28 mouse cellular contexts compared by ENCODE assay signal in genomic region chr19:11950747-11951146, GRCm38 (mm10).
"Had no signal": no experiment of that assay in that cellular context is flagged by ENCODE, and none has a peak within 500 bp of the region (broad histone marks: within the 10 kb centered on the region; RNA-seq: fewer than 3 reads in every experiment).

No protein-coding gene starts in this region.

- H3K4me3 ChIP-seq: embryonic facial prominence, embryonic 10.5 days; embryonic facial prominence, embryonic 12.5 days; embryonic facial prominence, embryonic 13.5 days; embryonic facial prominence, embryonic 15.5 days; erythroblast, embryonic 14.5 days; forebrain, embryonic 10.5 days; forebrain, embryonic 12.5 days; forebrain, embryonic 13.5 days; gastrocnemius, adult 2 months; heart, adult 2 months had no signal

- H3K27ac ChIP-seq: embryonic facial prominence, embryonic 10.5 days; embryonic facial prominence, embryonic 12.5 days; embryonic facial prominence, embryonic 13.5 days; embryonic facial prominence, embryonic 15.5 days; forebrain, embryonic 10.5 days; forebrain, embryonic 12.5 days; forebrain, embryonic 13.5 days; gastrocnemius, adult 2 months; heart, adult 2 months had no signal

- DNase-seq: cerebellum, adult 18-20 months; cerebellum, adult 2 months; cerebellum, adult 8-10 months; cerebellum, adult 9-10 months; cerebellum, adult 9-11 months; cerebellum, postnatal 10 days; cerebellum, postnatal 14 days; cerebellum, postnatal 25 days; cerebellum, postnatal 36 days; embryo, embryonic 11 days; forebrain, postnatal 0 days; gastrocnemius, adult 2 months; gastrocnemius, postnatal 10 days; gastrocnemius, postnatal 14 days; gastrocnemius, postnatal 25 days; gastrocnemius, postnatal 36 days; heart, adult 18-20 months; heart, adult 2 months had no signal

- H3K4me1 ChIP-seq: embryonic facial prominence, embryonic 10.5 days; embryonic facial prominence, embryonic 12.5 days; embryonic facial prominence, embryonic 13.5 days; embryonic facial prominence, embryonic 15.5 days; forebrain, embryonic 10.5 days; forebrain, embryonic 12.5 days; forebrain, embryonic 13.5 days had no signal

- H3K27me3 ChIP-seq: embryonic facial prominence, embryonic 12.5 days; embryonic facial prominence, embryonic 13.5 days; embryonic facial prominence, embryonic 15.5 days; forebrain, embryonic 12.5 days; forebrain, embryonic 13.5 days had no signal

- H3K4me2 ChIP-seq: embryonic facial prominence, embryonic 12.5 days; embryonic facial prominence, embryonic 13.5 days; embryonic facial prominence, embryonic 15.5 days; forebrain, embryonic 12.5 days; forebrain, embryonic 13.5 days had no signal

- H3K9me3 ChIP-seq: embryonic facial prominence, embryonic 10.5 days; embryonic facial prominence, embryonic 12.5 days; embryonic facial prominence, embryonic 13.5 days; embryonic facial prominence, embryonic 15.5 days; forebrain, embryonic 10.5 days; forebrain, embryonic 12.5 days; forebrain, embryonic 13.5 days had no signal

- ATAC-seq: forebrain, embryonic 13.5 days; forebrain, embryonic 14.5 days; forebrain, embryonic 16.5 days; forebrain, postnatal 0 days had no signal

- H3K9ac ChIP-seq: embryonic facial prominence, embryonic 12.5 days; embryonic facial prominence, embryonic 13.5 days; embryonic facial prominence, embryonic 15.5 days; forebrain, embryonic 12.5 days; forebrain, embryonic 13.5 days; forebrain, postnatal 0 days had no signal
